Mouse (Mus musculus): ENCODE results near the gene Smad9.

Gene Smad9

GRCm38 (mm10) chr3:54809111-54809510 lies 53.7 kb downstream of the Smad9 start:
- DNase-seq (ENCODE audit: low spot score): no peak

DNA sequence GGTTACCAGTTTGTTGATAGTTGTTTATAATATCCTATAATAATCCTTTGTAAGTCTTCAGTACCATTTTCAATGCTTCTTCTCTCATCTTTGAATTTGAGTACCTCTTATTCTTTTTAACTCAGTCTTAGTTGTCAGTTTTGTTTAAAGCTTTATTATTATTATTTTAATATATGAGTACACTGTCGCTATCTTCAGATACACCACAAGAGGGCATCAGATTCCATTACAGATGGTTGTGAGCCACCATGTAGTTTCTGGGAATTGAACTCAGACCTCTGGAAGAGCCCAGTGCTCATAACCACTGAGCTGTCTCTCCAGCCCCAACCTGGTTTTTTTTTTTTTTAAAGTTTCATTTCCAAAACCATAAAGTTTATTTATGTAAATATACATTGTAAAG lies 56.2 kb downstream of the Smad9 start:
- no peak for DNase-seq (ENCODE audit: low spot score)

DNA sequence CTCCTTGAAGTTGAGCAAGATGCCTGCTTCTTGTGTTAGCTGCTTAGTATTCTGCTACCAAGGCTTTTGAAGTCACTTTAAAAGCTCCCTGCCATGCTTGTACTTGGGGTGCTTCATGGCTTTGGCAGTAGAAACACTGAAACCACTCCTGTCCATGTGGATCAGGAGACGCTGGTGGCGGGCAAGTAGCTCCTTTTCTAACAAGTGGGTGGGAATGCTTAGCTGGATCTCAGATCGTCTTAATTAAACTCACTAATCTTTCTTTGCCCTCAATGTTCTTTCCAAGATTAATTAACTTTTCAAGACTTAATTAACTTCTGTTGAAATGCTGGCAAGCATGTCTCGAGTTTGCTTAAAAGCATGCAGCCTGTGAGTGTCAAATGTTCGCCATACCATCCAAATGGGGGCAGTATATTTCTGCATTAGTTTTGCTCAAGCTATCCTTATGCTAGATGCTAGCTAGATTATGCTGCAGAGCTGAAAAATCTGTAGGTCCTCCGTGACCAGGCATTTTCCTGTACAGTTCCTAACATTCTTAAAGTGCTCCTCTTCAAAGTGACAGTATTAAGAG lies 58.1 kb downstream of the Smad9 start:
- DNase-seq (ENCODE audit: low spot score): no peak

- DNase-seq (ENCODE audit: low spot score): no peak
Observed at GRCm38 (mm10) chr3:54814622-54815021, 59.2 kb downstream of the Smad9 start.

- peak; percentile 85 for DNase-seq (ENCODE audit: low spot score)
Observed at GRCm38 (mm10) chr3:54815292-54815691, 59.9 kb downstream of the Smad9 start.

DNA sequence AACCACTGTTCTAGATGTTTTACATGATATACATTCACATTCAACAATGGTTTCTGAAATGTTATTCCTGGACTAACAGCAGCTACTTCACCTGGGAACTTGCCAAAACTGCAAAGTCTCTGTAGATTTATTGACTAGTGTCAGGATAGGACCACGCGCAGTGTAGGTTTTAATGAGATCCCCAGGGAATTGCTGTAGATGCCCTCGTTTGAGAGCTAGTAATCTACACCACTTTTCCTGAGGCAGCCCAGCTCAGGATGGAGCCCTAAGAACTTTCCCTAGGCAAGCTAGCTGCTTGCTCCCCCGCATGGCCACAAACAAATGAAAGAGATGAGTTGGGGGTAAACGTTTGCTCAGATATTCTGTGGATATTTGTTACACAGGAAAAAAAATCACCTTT lies 67.1 kb downstream of the Smad9 start:
- no peak for DNase-seq (ENCODE audit: low spot score)

- no peak for DNase-seq (ENCODE audit: low spot score)
Observed at GRCm38 (mm10) chr3:54832491-54832890, 77.1 kb downstream of the Smad9 start.

- DNase-seq (ENCODE audit: low spot score): no peak
Observed at GRCm38 (mm10) chr3:54835421-54835820, 80.0 kb downstream of the Smad9 start.

All from embryo, embryonic 10 days (tissue).